Mouse (Mus musculus): ENCODE data around the gene Mrgprf. TPM values are rescaled to one million over a fixed set of nuclear protein-coding genes. Genes with fewer than 3 reads are reported as not detected.

The Mrgprf gene
- polyA plus RNA-seq, 1 experiment from 2014 or later = 2.3 TPM

GRCm38 (mm10) chr7:145308866-145309265 is 8.2 kb downstream of the Mrgprf start:
- Histone ChIP-seq H3K36me3 (replicated peaks; ENCODE audit: control insufficient read depth, insufficient read depth) (no peaks in the 10 kb centered on the region), H3K9ac (no peak overlapping the region), H3K27ac (no peak overlapping the region), H3K4me1 (replicated peaks; ENCODE audit: control insufficient read depth, insufficient read depth, low read length) (no peaks in the 10 kb centered on the region), H3K27me3 (ENCODE audit: control insufficient read depth, insufficient read depth, low read length) (no peaks in the 10 kb centered on the region), H3K9me3 (ENCODE audit: control insufficient read depth, low read length) (no peaks in the 10 kb centered on the region), H3K4me3 (replicated peaks; ENCODE audit: low read length) (no peak overlapping the region), H3K4me2 (replicated peaks) (no peak overlapping the region)
- WGBS = 79% methylated on average over 4 of the region's 4 CpGs
- ATAC-seq (ENCODE audit: low FRiP score) (no peak), DNase-seq (ENCODE audit: low spot score) (no peak)

GRCm38 (mm10) chr7:145309877-145310276 is 9.2 kb downstream of the Mrgprf start:
- WGBS = 71% methylated on average over 1 of the region's 1 CpGs
- H3K4me3 ChIP-seq (replicated peaks; ENCODE audit: low read length) = no peak overlapping the region
- no peak overlapping the region for H3K9ac ChIP-seq
- DNase-seq (ENCODE audit: low spot score) = no peak
- no peaks in the 10 kb centered on the region for H3K36me3 ChIP-seq (replicated peaks; ENCODE audit: control insufficient read depth, insufficient read depth)
- H3K27me3 ChIP-seq (ENCODE audit: control insufficient read depth, insufficient read depth, low read length) = no peaks in the 10 kb centered on the region
- no peak overlapping the region for H3K27ac ChIP-seq
- no peak for ATAC-seq (ENCODE audit: low FRiP score)
- no peak overlapping the region for H3K4me2 ChIP-seq (replicated peaks)
- no peaks in the 10 kb centered on the region for H3K9me3 ChIP-seq (ENCODE audit: control insufficient read depth, low read length)
- no peaks in the 10 kb centered on the region for H3K4me1 ChIP-seq (replicated peaks; ENCODE audit: control insufficient read depth, insufficient read depth, low read length)

GRCm38 (mm10) chr7:145310526-145310925 is 9.9 kb downstream of the Mrgprf start:
- no peak for DNase-seq (ENCODE audit: low spot score)

GRCm38 (mm10) chr7:145312137-145312536 is 11.5 kb downstream of the Mrgprf start:
- no peaks in the 10 kb centered on the region for H3K36me3 ChIP-seq (replicated peaks; ENCODE audit: control insufficient read depth, insufficient read depth)
- H3K9me3 ChIP-seq (ENCODE audit: control insufficient read depth, low read length) = no peaks in the 10 kb centered on the region
- ATAC-seq (ENCODE audit: low FRiP score) (no peak), DNase-seq (ENCODE audit: low spot score) (no peak)
- H3K4me2 ChIP-seq (replicated peaks) = no peak overlapping the region
- H3K4me1 ChIP-seq (replicated peaks; ENCODE audit: control insufficient read depth, insufficient read depth, low read length) = no peaks in the 10 kb centered on the region
- no peaks in the 10 kb centered on the region for H3K27me3 ChIP-seq (ENCODE audit: control insufficient read depth, insufficient read depth, low read length)
- no peak overlapping the region for H3K9ac ChIP-seq
- no peak overlapping the region for H3K27ac ChIP-seq
- no peak overlapping the region for H3K4me3 ChIP-seq (replicated peaks; ENCODE audit: low read length)
- WGBS = 87% methylated on average over 3 of the region's 3 CpGs

More at GRCm38 (mm10) chr7:145310526-145310925, 9.9 kb downstream of the Mrgprf start:
- Histone ChIP-seq H3K27me3 (ENCODE audit: control insufficient read depth, insufficient read depth, low read length) (no peaks in the 10 kb centered on the region), H3K27ac (no peak overlapping the region), H3K4me1 (replicated peaks; ENCODE audit: control insufficient read depth, insufficient read depth, low read length) (no peaks in the 10 kb centered on the region), H3K9me3 (ENCODE audit: control insufficient read depth, low read length) (no peaks in the 10 kb centered on the region), H3K36me3 (replicated peaks; ENCODE audit: control insufficient read depth, insufficient read depth) (no peaks in the 10 kb centered on the region), H3K4me3 (replicated peaks; ENCODE audit: low read length) (no peak overlapping the region), H3K9ac (no peak overlapping the region), H3K4me2 (replicated peaks) (no peak overlapping the region)
- ATAC-seq (ENCODE audit: low FRiP score) = no peak
- WGBS = 77% methylated on average over 5 of the region's 5 CpGs

- H3K27ac ChIP-seq = no peak within 1 kb of the TSS
- DNase-seq (ENCODE audit: low spot score) (no peak), ATAC-seq (ENCODE audit: low FRiP score) (no peak)
- no peak within 1 kb of the TSS for H3K4me3 ChIP-seq (replicated peaks; ENCODE audit: low read length)
- H3K9ac ChIP-seq = no peak within 1 kb of the TSS
- no peaks in the 10 kb centered on the region for H3K4me1 ChIP-seq (replicated peaks; ENCODE audit: control insufficient read depth, insufficient read depth, low read length)
- H3K36me3 ChIP-seq (replicated peaks; ENCODE audit: control insufficient read depth, insufficient read depth) = no peaks in the 10 kb centered on the region
- H3K4me2 ChIP-seq (replicated peaks) = no peak within 1 kb of the TSS
- WGBS = 89% methylated on average over 6 of the region's 6 CpGs
- H3K27me3 ChIP-seq (ENCODE audit: control insufficient read depth, insufficient read depth, low read length) = no peaks in the 10 kb centered on the region
- H3K9me3 ChIP-seq (ENCODE audit: control insufficient read depth, low read length) = no peaks in the 10 kb centered on the region
These were observed 14.3 kb downstream of the Mrgprf start, which contains the start of gene Mrgprd for GRCm38 (mm10) chr7:145314785-145315411. TSS of gene Mrgprd (plus strand) at chr7:145314835.

- ATAC-seq (ENCODE audit: low FRiP score) (no peak), DNase-seq (ENCODE audit: low spot score) (no peak)
- H3K9ac ChIP-seq = no peak overlapping the region
- H3K9me3 ChIP-seq (ENCODE audit: control insufficient read depth, low read length) = no peaks in the 10 kb centered on the region
- 73% methylated on average over 4 of the region's 4 CpGs for WGBS
- no peak overlapping the region for H3K4me2 ChIP-seq (replicated peaks)
- no peak overlapping the region for H3K4me3 ChIP-seq (replicated peaks; ENCODE audit: low read length)
- no peaks in the 10 kb centered on the region for H3K4me1 ChIP-seq (replicated peaks; ENCODE audit: control insufficient read depth, insufficient read depth, low read length)
- no peaks in the 10 kb centered on the region for H3K36me3 ChIP-seq (replicated peaks; ENCODE audit: control insufficient read depth, insufficient read depth)
- H3K27ac ChIP-seq = no peak overlapping the region
- no peaks in the 10 kb centered on the region for H3K27me3 ChIP-seq (ENCODE audit: control insufficient read depth, insufficient read depth, low read length)
These were observed 16.9 kb downstream of the Mrgprf start for GRCm38 (mm10) chr7:145317522-145317921.

- no peak overlapping the region for H3K4me2 ChIP-seq (replicated peaks)
- H3K9me3 ChIP-seq (ENCODE audit: control insufficient read depth, low read length) = no peaks in the 10 kb centered on the region
- WGBS = 84% methylated on average over 3 of the region's 3 CpGs
- no peaks in the 10 kb centered on the region for H3K36me3 ChIP-seq (replicated peaks; ENCODE audit: control insufficient read depth, insufficient read depth)
- no peaks in the 10 kb centered on the region for H3K4me1 ChIP-seq (replicated peaks; ENCODE audit: control insufficient read depth, insufficient read depth, low read length)
- no peak overlapping the region for H3K27ac ChIP-seq
- DNase-seq (ENCODE audit: low spot score) (no peak), ATAC-seq (ENCODE audit: low FRiP score) (no peak)
- no peaks in the 10 kb centered on the region for H3K27me3 ChIP-seq (ENCODE audit: control insufficient read depth, insufficient read depth, low read length)
- H3K4me3 ChIP-seq (replicated peaks; ENCODE audit: low read length) = no peak overlapping the region
- H3K9ac ChIP-seq = no peak overlapping the region
These were observed 18.9 kb downstream of the Mrgprf start for GRCm38 (mm10) chr7:145319481-145319880.

GRCm38 (mm10) chr7:145323607-145324006 is 23.0 kb downstream of the Mrgprf start:
- Histone ChIP-seq H3K9me3 (ENCODE audit: control insufficient read depth, low read length) (no peaks in the 10 kb centered on the region), H3K4me3 (replicated peaks; ENCODE audit: low read length) (no peak overlapping the region), H3K4me2 (replicated peaks) (no peak overlapping the region), H3K27me3 (ENCODE audit: control insufficient read depth, insufficient read depth, low read length) (no peaks in the 10 kb centered on the region), H3K27ac (no peak overlapping the region), H3K9ac (no peak overlapping the region), H3K36me3 (replicated peaks; ENCODE audit: control insufficient read depth, insufficient read depth) (no peaks in the 10 kb centered on the region), H3K4me1 (replicated peaks; ENCODE audit: control insufficient read depth, insufficient read depth, low read length) (no peaks in the 10 kb centered on the region)
- no peak for DNase-seq (ENCODE audit: low spot score)
- no peak for ATAC-seq (ENCODE audit: low FRiP score)
- 31% methylated on average over 4 of the region's 4 CpGs for WGBS

GRCm38 (mm10) chr7:145325697-145326096 is 25.1 kb downstream of the Mrgprf start:
- no peaks in the 10 kb centered on the region for H3K9me3 ChIP-seq (ENCODE audit: control insufficient read depth, low read length)
- H3K4me1 ChIP-seq (replicated peaks; ENCODE audit: control insufficient read depth, insufficient read depth, low read length) = no peaks in the 10 kb centered on the region
- no peaks in the 10 kb centered on the region for H3K27me3 ChIP-seq (ENCODE audit: control insufficient read depth, insufficient read depth, low read length)
- H3K9ac ChIP-seq = no peak overlapping the region
- WGBS = 60% methylated on average over 2 of the region's 2 CpGs
- no peak overlapping the region for H3K4me3 ChIP-seq (replicated peaks; ENCODE audit: low read length)
- no peak overlapping the region for H3K27ac ChIP-seq
- DNase-seq (ENCODE audit: low spot score) (no peak), ATAC-seq (ENCODE audit: low FRiP score) (no peak)
- no peak overlapping the region for H3K4me2 ChIP-seq (replicated peaks)
- no peaks in the 10 kb centered on the region for H3K36me3 ChIP-seq (replicated peaks; ENCODE audit: control insufficient read depth, insufficient read depth)

- Histone ChIP-seq H3K27me3 (ENCODE audit: control insufficient read depth, insufficient read depth, low read length) (no peaks in the 10 kb centered on the region), H3K4me3 (replicated peaks; ENCODE audit: low read length) (no peak overlapping the region), H3K4me2 (replicated peaks) (no peak overlapping the region), H3K36me3 (replicated peaks; ENCODE audit: control insufficient read depth, insufficient read depth) (no peaks in the 10 kb centered on the region), H3K9me3 (ENCODE audit: control insufficient read depth, low read length) (no peaks in the 10 kb centered on the region), H3K4me1 (replicated peaks; ENCODE audit: control insufficient read depth, insufficient read depth, low read length) (no peaks in the 10 kb centered on the region), H3K27ac (no peak overlapping the region), H3K9ac (no peak overlapping the region)
- ATAC-seq (ENCODE audit: low FRiP score) (no peak), DNase-seq (ENCODE audit: low spot score) (no peak)
- 85% methylated on average over 2 of the region's 2 CpGs for WGBS
These were observed 29.4 kb downstream of the Mrgprf start for GRCm38 (mm10) chr7:145329982-145330381.
